Mouse (Mus musculus): ENCODE measurements around the gene Ksr2. TPM values are rescaled to one million over a fixed set of nuclear protein-coding genes. Genes with fewer than 3 reads are reported as not detected.
A peak's percentile ranks its signal among the peaks of the same experiment; 100 is the strongest.

The Ksr2 gene
- total RNA-seq, 2 experiments from 2014 or later: 40.3 to 44.6 TPM

- TF ChIP-seq CTCF (conservative IDR thresholded peaks at IDR 0.05): no peak
- DNase-seq (ENCODE audit: low spot score in 2 of 2): no peak
- Histone ChIP-seq H3K4me3 (no peak overlapping the region), H3K27ac (no peak overlapping the region)
Observed at GRCm38 (mm10) chr5:117675840-117676239, 262.0 kb downstream of the Ksr2 start.

DNA sequence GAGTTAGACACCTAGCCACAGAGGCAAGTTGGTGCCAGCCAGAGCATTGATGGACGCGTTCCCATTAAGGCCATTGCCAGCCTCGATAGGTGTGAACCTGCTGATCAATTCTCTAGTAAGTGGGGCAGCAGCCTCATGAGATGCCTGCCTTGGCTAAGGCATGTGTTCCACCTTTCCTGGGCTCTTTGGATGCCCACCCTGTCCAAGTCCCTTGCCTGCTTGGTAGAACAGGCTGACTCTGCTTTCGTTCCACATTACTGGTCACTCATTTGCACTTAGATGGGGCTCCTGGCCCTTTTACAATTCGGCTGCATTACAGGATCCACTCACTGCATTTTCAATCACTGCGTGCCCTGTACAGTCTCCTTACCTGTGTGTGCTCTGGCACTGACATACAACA is 263.4 kb downstream of the Ksr2 start:
- DNase-seq (ENCODE audit: low spot score in 2 of 2): no peak
- Histone ChIP-seq H3K27ac (no peak overlapping the region), H3K4me3 (no peak overlapping the region)
- TF ChIP-seq CTCF (conservative IDR thresholded peaks at IDR 0.05): no peak

DNA sequence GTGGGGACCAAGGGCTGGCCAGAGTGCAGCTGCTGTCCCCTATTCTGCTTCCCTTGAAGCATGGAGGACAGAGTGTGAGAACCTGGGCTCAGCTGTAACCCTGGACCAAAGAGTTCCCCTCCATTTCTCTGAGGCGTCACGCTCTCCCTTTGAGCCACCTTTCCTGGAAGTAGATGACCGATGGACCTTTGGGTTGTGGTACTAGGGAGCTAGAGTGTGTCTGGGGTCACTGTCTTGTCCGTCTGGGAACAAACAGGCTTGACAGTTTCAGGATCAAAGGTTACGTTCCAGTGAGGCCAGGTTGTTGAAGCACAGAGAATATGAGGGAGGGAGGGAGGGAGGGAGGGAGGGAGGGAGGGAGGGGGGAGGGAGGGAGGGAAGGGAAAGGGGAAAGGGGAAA is 264.6 kb downstream of the Ksr2 start:
- DNase-seq (ENCODE audit: low spot score in 2 of 2): no peak
- H3K27ac ChIP-seq: no peak overlapping the region
- TF ChIP-seq CTCF (conservative IDR thresholded peaks at IDR 0.05): no peak
- no peak overlapping the region for H3K4me3 ChIP-seq

DNA sequence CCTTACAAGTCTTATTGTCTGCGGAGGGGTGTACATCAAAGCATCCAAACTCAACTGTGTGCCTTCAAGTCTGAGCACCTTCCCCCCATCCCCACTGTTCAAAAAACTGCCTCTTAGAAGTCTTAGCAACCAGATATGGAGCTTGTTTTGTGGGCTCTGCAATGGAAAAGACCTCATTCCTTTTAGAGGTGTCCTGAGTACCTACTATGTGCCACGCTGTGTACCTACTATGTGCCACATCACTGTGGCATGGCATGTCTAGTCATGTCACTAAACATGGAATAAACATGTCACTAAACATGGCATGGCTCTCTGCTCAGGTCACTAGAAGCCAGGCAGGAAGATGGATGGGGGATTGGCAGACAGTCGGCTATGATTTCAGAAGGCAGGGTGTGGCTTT is 268.4 kb downstream of the Ksr2 start:
- DNase-seq (ENCODE audit: low spot score in 2 of 2): no peak
- H3K4me3 ChIP-seq: no peak overlapping the region
- H3K27ac ChIP-seq: no peak overlapping the region
- no peak for TF ChIP-seq CTCF (conservative IDR thresholded peaks at IDR 0.05)

DNA sequence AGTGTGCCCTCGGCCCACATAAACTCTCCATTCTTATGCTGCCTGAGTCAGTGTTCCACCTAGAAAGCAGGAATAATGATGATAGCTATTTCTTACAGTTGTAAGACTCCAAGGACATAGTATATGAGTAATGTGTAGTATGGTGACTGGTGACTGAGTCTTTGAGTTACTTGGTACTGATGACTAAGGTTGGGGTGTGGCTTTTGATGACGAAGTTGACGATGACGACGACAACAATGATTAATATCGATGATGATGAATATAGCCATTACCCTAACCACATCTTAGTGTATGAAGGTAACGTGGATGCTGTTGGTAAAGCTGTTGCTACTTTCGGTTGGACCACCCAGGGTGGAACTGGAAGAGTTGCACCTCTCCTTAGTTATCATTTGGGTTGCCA is 270.7 kb downstream of the Ksr2 start:
- no peak overlapping the region for H3K27ac ChIP-seq
- no peak for TF ChIP-seq CTCF (conservative IDR thresholded peaks at IDR 0.05)
- H3K4me3 ChIP-seq: no peak overlapping the region
- no peak for DNase-seq (ENCODE audit: low spot score in 2 of 2)

DNA sequence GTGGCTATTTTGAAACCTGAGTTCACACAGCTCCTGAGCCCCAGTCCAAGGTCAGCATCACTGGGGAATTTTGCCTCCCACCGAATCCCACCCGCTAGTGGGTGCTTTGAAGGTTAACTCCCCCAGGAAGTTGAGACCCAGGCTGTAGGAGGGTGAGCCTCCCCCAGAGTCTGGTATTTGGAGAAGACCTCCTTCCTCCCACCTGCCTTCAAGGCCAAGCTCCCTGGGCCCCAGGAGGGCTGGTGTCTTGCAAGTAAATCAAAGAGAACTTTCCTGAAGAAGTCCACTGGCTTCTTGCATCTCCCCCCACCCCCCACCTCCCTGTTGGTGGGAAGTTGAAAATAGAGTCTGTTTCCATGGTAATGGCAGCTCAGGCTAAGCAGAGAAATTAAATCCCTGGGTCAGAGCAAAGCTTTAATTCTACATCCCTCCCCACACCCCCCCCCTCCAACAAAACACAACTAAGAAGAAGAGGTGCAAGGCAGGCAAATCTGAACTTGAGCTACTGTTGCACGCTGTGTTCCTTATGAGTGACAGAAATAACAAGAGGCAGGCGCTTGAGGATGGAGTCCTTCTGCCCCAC is 274.1 kb downstream of the Ksr2 start:
- H3K27ac ChIP-seq: no peak overlapping the region
- no peak overlapping the region for H3K4me3 ChIP-seq
- TF ChIP-seq CTCF (conservative IDR thresholded peaks at IDR 0.05): no peak
- DNase-seq (ENCODE audit: low spot score in 2 of 2): no peak

DNA sequence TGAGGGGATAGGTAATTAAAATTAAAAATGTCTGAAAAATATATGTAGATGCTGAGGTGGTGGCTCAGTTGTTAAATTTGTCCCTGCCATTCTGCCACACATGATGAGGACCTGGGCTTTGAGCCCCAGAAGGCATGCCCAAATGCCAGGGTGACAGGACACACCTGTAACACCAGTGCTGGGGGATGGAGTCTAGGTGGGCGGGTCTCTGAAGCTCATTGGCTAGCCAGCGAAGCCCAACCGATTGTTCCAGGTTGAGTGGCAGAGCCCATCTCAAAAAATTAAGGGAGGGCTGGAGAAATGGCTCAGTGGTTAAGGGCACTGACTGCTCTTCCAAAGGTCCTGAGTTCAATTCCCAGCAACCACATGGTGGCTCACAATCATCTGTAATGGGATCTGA is 274.9 kb downstream of the Ksr2 start:
- H3K4me3 ChIP-seq: no peak overlapping the region
- TF ChIP-seq CTCF (conservative IDR thresholded peaks at IDR 0.05): no peak
- no peak overlapping the region for H3K27ac ChIP-seq
- no peak for DNase-seq (ENCODE audit: low spot score in 2 of 2)

DNA sequence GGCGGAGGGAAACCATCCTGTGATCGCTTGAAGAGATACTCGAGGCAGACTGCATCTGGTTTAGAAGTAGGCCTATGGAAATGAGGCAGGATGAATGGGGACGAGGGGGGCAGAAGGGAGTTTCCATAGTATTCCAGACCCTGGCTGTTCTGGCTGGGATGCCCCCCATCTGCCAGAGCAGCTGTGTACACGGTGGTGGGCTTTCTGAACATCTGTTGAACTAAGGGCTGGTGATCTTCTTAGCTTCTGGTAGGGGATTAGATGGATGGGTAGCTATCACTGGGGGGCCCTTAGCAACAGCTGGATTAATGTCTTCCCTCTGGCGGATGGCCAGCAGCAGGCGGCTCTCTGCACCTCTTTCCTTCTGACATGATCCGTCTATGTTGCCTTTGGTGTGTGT is 276.0 kb downstream of the Ksr2 start:
- Histone ChIP-seq H3K4me3 (no peak overlapping the region), H3K27ac (no peak overlapping the region)
- no peak for TF ChIP-seq CTCF (conservative IDR thresholded peaks at IDR 0.05)
- DNase-seq (ENCODE audit: low spot score in 2 of 2): no peak

DNA sequence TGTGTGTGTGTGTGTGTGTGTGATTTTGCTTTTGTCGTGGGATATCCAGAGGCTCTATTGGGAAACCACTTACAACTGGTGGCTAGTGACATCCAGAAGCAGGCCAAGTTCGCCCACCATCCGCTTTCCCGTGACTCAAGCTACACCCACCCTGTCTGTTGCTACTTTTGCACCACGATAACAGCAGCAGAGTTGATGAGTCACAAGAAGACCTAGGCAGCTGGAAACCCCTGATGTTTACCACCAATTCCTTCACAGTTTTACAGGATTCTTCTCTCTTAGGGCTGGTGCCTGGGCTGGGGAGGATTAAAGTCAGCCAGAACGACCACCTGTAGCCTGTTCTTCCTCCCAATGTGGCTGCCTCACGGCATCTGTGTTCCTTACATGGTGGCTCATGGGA is 277.5 kb downstream of the Ksr2 start:
- Histone ChIP-seq H3K4me3 (no peak overlapping the region), H3K27ac (no peak overlapping the region)
- DNase-seq (ENCODE audit: low spot score in 2 of 2): peak in 1 of 2 experiments; percentile 51
- no peak for TF ChIP-seq CTCF (conservative IDR thresholded peaks at IDR 0.05)

GRCm38 (mm10) chr5:117693557-117693956 is 279.8 kb downstream of the Ksr2 start:
- DNase-seq (ENCODE audit: low spot score in 2 of 2): no peak
- TF ChIP-seq CTCF (conservative IDR thresholded peaks at IDR 0.05): peak; percentile 63
- Histone ChIP-seq H3K4me3 (no peak overlapping the region), H3K27ac (no peak overlapping the region)

DNA sequence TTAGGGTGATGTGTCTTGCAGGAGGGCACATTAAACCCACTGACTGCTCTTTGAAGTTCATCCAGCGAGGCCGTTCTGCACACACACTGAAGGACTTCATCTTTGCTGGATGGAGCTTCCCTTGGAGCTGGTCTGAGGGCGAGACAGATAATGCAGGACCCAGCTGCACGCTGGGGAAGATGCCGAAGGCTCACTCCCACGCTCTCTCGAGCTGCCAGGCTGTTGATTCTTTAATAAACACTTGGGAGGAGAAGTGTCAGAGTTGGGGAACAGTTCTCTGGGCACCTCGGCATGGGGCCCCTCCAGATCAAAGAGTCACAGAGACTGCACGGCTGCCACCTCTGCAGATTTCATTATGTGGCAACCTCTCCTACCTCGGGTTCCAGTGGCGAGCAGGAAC is 280.8 kb downstream of the Ksr2 start:
- no peak for DNase-seq (ENCODE audit: low spot score in 2 of 2)
- TF ChIP-seq CTCF (conservative IDR thresholded peaks at IDR 0.05): no peak
- Histone ChIP-seq H3K27ac (no peak overlapping the region), H3K4me3 (no peak overlapping the region)

DNA sequence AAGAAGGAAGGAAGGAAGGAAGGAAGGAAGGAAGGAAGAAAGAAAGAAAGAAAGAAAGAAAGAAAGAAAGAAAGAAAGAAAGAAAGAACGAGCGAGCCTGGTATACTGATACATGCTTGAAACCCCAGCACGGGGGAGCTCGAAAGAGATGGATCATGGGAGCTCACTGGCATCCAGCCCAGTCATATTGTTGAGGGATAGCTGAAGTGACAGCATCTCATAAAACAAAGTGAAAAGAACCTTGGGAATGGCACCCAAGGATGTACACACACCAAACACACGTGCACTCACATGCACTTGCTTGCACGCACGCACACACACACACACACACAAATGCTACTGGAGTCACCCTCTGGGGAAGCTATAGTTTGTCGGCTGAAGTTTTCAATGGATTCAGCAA is 282.6 kb downstream of the Ksr2 start:
- H3K27ac ChIP-seq: no peak overlapping the region
- H3K4me3 ChIP-seq: no peak overlapping the region
- TF ChIP-seq CTCF (conservative IDR thresholded peaks at IDR 0.05): no peak
- peak in 1 of 2 experiments; percentile 39 for DNase-seq (ENCODE audit: low spot score in 2 of 2)

GRCm38 (mm10) chr5:117697589-117697988 is 283.8 kb downstream of the Ksr2 start:
- Histone ChIP-seq H3K27ac (no peak overlapping the region), H3K4me3 (no peak overlapping the region)
- TF ChIP-seq CTCF (conservative IDR thresholded peaks at IDR 0.05): no peak
- DNase-seq (ENCODE audit: low spot score in 2 of 2): no peak

GRCm38 (mm10) chr5:117704371-117704770 is 290.6 kb downstream of the Ksr2 start:
- H3K27ac ChIP-seq: no peak overlapping the region
- TF ChIP-seq CTCF (conservative IDR thresholded peaks at IDR 0.05): no peak
- H3K4me3 ChIP-seq: no peak overlapping the region
- no peak for DNase-seq (ENCODE audit: low spot score in 2 of 2)

- no peak for DNase-seq (ENCODE audit: low spot score in 2 of 2)
- H3K4me3 ChIP-seq: no peak overlapping the region
- no peak for TF ChIP-seq CTCF (conservative IDR thresholded peaks at IDR 0.05)
- H3K27ac ChIP-seq: no peak overlapping the region
Observed at GRCm38 (mm10) chr5:117706633-117707032, 292.8 kb downstream of the Ksr2 start.
